Mouse (Mus musculus): Measurements from ENCODE around the gene Dsp. TPM values are rescaled to one million over a fixed set of nuclear protein-coding genes. Genes with fewer than 3 reads are reported as not detected.

The Dsp gene
- total and polyA plus RNA-seq, 3 experiments, result 0.17 TPM; not detected in 2

DNA sequence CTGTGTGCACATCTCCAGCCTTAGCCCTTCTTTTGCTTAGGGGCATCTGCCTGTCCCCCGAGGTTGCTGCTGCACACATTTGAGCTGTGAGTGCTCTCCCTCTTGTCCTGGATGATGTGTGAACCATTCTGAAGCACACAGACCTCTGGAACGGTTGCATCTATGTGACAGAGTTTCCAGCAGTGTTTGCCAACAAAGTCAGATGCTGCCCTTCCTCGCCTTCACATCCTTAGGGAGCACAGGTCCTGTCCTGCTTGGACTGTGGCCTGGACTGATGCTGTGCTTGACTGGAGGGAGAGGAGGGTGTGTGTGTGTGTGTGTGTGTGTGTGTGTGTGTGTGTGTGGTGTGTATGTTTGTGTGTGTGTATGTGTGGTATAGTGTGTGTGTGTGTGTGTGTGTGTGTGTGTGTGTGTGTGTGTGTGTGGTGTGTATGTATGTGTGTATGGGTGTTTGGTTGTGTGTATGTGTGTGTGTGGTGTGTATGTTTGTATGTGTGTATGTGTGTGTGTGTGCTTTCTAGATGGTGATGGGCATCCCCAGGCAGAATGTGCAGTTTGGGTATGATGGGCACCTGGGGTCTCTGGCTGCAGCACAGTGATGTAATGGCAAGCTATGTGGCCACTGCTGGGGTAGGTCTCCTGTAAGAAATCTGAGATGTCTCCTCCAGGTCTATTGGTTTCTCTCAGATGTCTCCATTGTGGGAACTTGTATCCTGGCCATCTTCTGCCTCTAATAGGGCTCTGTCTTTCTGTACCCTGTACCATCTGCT lies 81.9 kb downstream of the Dsp start:
- dilution Hi-C loops (cut with MboI; ENCODE audit: extremely low pct_ligation_motif_present, extremely low pct_unique_long_range_greater_than_20kb, low sequenced_read_pairs), result no loop called here

DNA sequence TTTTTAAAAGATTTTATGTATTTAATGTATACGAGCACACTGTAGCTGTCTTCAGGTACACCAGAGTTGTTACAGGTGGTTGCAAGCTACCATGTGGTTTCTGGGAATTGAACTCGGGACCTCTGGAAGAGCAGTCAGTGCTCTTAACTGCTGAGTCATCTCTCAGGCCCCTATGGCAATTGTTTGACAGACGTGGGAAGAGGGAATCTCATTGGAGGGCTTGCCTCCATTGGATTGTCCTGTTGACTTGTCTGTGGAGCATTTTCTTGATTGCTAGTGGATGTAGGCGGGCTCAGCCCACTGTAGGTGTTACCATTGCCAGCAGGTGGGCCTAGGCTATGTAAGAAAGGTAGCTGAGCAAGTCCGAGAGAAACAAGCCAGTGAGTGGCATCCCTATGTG lies 83.6 kb downstream of the Dsp start:
- Histone ChIP-seq H3K36me3 (replicated peaks in 1 of 2; ENCODE audit: control insufficient read depth in 1 of 2, insufficient read depth in 1 of 2, low read length in 1 of 2) (peaks cover 0 to 11% of the 10 kb centered on the region in 2 experiments), H3K4me2 (ENCODE audit: insufficient read depth, low read depth, poor library complexity, severe bottlenecking) (no peak overlapping the region), H3K9ac (ENCODE audit: insufficient read depth, low read depth) (no peak overlapping the region), H3K4me3 (replicated peaks in 1 of 3; ENCODE audit: low read depth in 2 of 3, low read length in 2 of 3, poor library complexity in 1 of 3) (no peak overlapping the region), H3K27me3 (replicated peaks) (no peaks in the 10 kb centered on the region), H3K9me3 (replicated peaks; ENCODE audit: low read length) (peaks cover 2% of the 10 kb centered on the region), H3K27ac (ENCODE audit: insufficient read depth, low read depth) (no peak overlapping the region), H3K79me2 (replicated peaks; ENCODE audit: control insufficient read depth, extremely low read depth, insufficient read depth, poor library complexity, severe bottlenecking) (no peaks in the 10 kb centered on the region), H3K4me1 (ENCODE audit: control insufficient read depth in 1 of 2, insufficient read depth in 2 of 2) (peaks cover 0 to 11% of the 10 kb centered on the region in 2 experiments; a peak in 2 of 4 replicates)
- TF ChIP-seq MAX (IDR thresholded peaks at IDR 0.05; ENCODE audit: low read length) (no peak), POLR2A (IDR thresholded peaks at IDR 0.05; ENCODE audit: low read depth, low read length) (no peak), ELF1 (IDR thresholded peaks at IDR 0.05; ENCODE audit: low read depth, low read length) (no peak), PAX5 (IDR thresholded peaks at IDR 0.05; ENCODE audit: low read length) (no peak), KAT2A (IDR thresholded peaks at IDR 0.05; ENCODE audit: insufficient replicate concordance, low read length) (no peak), ZKSCAN1 (IDR thresholded peaks at IDR 0.05; ENCODE audit: borderline replicate concordance, low read depth, low read length) (no peak), E2F4 (IDR thresholded peaks at IDR 0.05; ENCODE audit: insufficient replicate concordance, low read depth, low read length) (no peak), HCFC1 (IDR thresholded peaks at IDR 0.05; ENCODE audit: low read depth, low read length) (no peak), SIN3A (IDR thresholded peaks at IDR 0.05; ENCODE audit: low read length) (no peak), USF2 (conservative IDR thresholded peaks at IDR 0.05; ENCODE audit: low read depth, low read length) (no peak), BHLHE40 (IDR thresholded peaks at IDR 0.05; ENCODE audit: low read depth, low read length) (no peak), NELFE (IDR thresholded peaks at IDR 0.05; ENCODE audit: low read depth, low read length) (no peak), CTCF (conservative IDR thresholded peaks at IDR 0.05 in 1 of 2, IDR thresholded peaks at IDR 0.05 in 1 of 2; ENCODE audit: low read depth in 2 of 2, low read length in 2 of 2) (no peak), GABPA (IDR thresholded peaks at IDR 0.05; ENCODE audit: insufficient replicate concordance, low read depth, low read length) (no peak), MAZ (IDR thresholded peaks at IDR 0.05; ENCODE audit: low read depth, low read length) (no peak), MAFK (IDR thresholded peaks at IDR 0.05; ENCODE audit: insufficient replicate concordance, low read length) (no peak), MYC (IDR thresholded peaks at IDR 0.05; ENCODE audit: low read depth, low read length) (no peak), MEF2A (IDR thresholded peaks at IDR 0.05; ENCODE audit: borderline replicate concordance, low read depth, low read length) (no peak), TBP (conservative IDR thresholded peaks at IDR 0.05; ENCODE audit: low read depth, low read length) (no peak)
- no peak for DNase-seq (ENCODE audit: extremely low read depth)
- in situ Hi-C loops (cut with MboI; ENCODE audit: low pct_ligation_motif_present, low pct_unique_long_range_greater_than_20kb, low sequenced_read_pairs), result no loop called here
- dilution Hi-C loops (cut with MboI; ENCODE audit: extremely low pct_ligation_motif_present, extremely low pct_unique_long_range_greater_than_20kb, low sequenced_read_pairs), result no loop called here

More for the DNA sequence above, 81.9 kb downstream of the Dsp start:
- no peaks in the 10 kb centered on the region for H3K79me2 ChIP-seq (replicated peaks; ENCODE audit: control insufficient read depth, extremely low read depth, insufficient read depth, poor library complexity, severe bottlenecking)
- no peak overlapping the region for H3K27ac ChIP-seq (ENCODE audit: insufficient read depth, low read depth)
- peaks cover 10% of the 10 kb centered on the region for H3K9me3 ChIP-seq (replicated peaks; ENCODE audit: low read length)
- TF ChIP-seq ZKSCAN1 (IDR thresholded peaks at IDR 0.05; ENCODE audit: borderline replicate concordance, low read depth, low read length), result no peak
- TF ChIP-seq IRF4 (IDR thresholded peaks at IDR 0.05; ENCODE audit: low read depth, low read length), result no peak
- TF ChIP-seq KAT2A (IDR thresholded peaks at IDR 0.05; ENCODE audit: insufficient replicate concordance, low read length), result no peak
- TF ChIP-seq USF1 (IDR thresholded peaks at IDR 0.05; ENCODE audit: low read depth, low read length), result no peak
- no peak for TF ChIP-seq NELFE (IDR thresholded peaks at IDR 0.05; ENCODE audit: low read depth, low read length)
- TF ChIP-seq RAD21 (IDR thresholded peaks at IDR 0.05; ENCODE audit: low read depth, low read length), result no peak
- no peak for TF ChIP-seq ELF1 (IDR thresholded peaks at IDR 0.05; ENCODE audit: low read depth, low read length)
- TF ChIP-seq TCF12 (IDR thresholded peaks at IDR 0.05; ENCODE audit: low read depth, low read length), result no peak
- TF ChIP-seq POLR2A (IDR thresholded peaks at IDR 0.05; ENCODE audit: low read depth, low read length), result no peak
- TF ChIP-seq E2F4 (IDR thresholded peaks at IDR 0.05; ENCODE audit: insufficient replicate concordance, low read depth, low read length), result no peak
- TF ChIP-seq ZNF384 (IDR thresholded peaks at IDR 0.05; ENCODE audit: low read depth, low read length), result no peak
- no peak for TF ChIP-seq JUN (IDR thresholded peaks at IDR 0.05; ENCODE audit: insufficient read depth, low read depth, low read length)
- TF ChIP-seq CTCF (conservative IDR thresholded peaks at IDR 0.05 in 1 of 2, IDR thresholded peaks at IDR 0.05 in 1 of 2; ENCODE audit: low read depth in 2 of 2, low read length in 2 of 2), result no peak
- TF ChIP-seq MAFK (IDR thresholded peaks at IDR 0.05; ENCODE audit: insufficient replicate concordance, low read length), result no peak
- no peak for TF ChIP-seq EP300 (IDR thresholded peaks at IDR 0.05; ENCODE audit: low read length)
- TF ChIP-seq MXI1 (IDR thresholded peaks at IDR 0.05; ENCODE audit: low read depth, low read length), result no peak
- no peak for TF ChIP-seq CHD2 (IDR thresholded peaks at IDR 0.05; ENCODE audit: low read length)
- TF ChIP-seq MAX (IDR thresholded peaks at IDR 0.05; ENCODE audit: low read length), result no peak
- no peaks in the 10 kb centered on the region for H3K27me3 ChIP-seq (replicated peaks)
- in situ Hi-C loops (cut with MboI; ENCODE audit: low pct_ligation_motif_present, low pct_unique_long_range_greater_than_20kb, low sequenced_read_pairs), result no loop called here
- H3K36me3 ChIP-seq (replicated peaks in 1 of 2; ENCODE audit: control insufficient read depth in 1 of 2, insufficient read depth in 1 of 2, low read length in 1 of 2), result peaks cover 13 to 23% of the 10 kb centered on the region in 2 experiments
- H3K4me2 ChIP-seq (ENCODE audit: insufficient read depth, low read depth, poor library complexity, severe bottlenecking), result no peak overlapping the region
- peaks cover 0 to 9% of the 10 kb centered on the region in 2 experiments; a peak in 2 of 4 replicates for H3K4me1 ChIP-seq (ENCODE audit: control insufficient read depth in 1 of 2, insufficient read depth in 2 of 2)
- no peak for DNase-seq (ENCODE audit: extremely low read depth)
- H3K9ac ChIP-seq (ENCODE audit: insufficient read depth, low read depth), result no peak overlapping the region
- H3K4me3 ChIP-seq (replicated peaks in 1 of 3; ENCODE audit: low read depth in 2 of 3, low read length in 2 of 3, poor library complexity in 1 of 3), result no peak overlapping the region

All from CH12.LX (cell line).